Mouse (Mus musculus) left cerebral cortex, postnatal 4 days (tissue): ENCODE measurements at regions not wholly inside any gene's neighbourhood (a gene's known extent, or its start where the extent isn't known, plus 50 kb on each side); places are given as distances from the start of the nearest gene placed in this dataset.
A peak's percentile ranks its signal among the peaks of the same experiment; 100 is the strongest.
"Not testable (repeated sequence)": the region's sequence is repeated elsewhere in the genome, so short reads cannot be mapped to it uniquely, and the experiment has no call there.

ENCODE experiments used
- DNase-seq: peaks from one replicate; pipeline ENCODE4 v3.0.0-alpha.2; 2022
- intact Hi-C: fragments of 180-260 bp; cut with DNase I; formaldehyde crosslinking; loops from one replicate; pipeline ENCODE4 v1.15.1; 2025

DNA sequence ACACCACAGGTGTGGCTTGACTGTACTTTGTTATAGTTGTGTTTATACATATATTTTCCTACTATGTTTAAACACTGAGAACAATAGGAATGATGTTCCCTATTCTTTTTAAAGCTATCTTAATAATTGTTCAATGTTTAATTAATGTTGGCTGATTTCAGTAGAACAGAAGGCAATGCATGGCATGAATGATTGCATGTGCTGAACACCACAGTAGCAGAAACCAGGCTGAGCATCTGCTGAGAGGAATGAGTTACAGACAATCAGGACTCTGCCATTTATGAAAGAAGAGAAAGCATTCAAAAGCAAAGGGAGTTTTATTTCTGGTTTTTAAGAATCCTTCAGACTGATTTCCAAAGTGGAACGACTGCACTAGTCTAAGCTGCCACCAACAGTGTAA, 794.4 kb upstream of the Intu start:
- DNase-seq: no peak
- intact Hi-C loops: no loop called here

DNA sequence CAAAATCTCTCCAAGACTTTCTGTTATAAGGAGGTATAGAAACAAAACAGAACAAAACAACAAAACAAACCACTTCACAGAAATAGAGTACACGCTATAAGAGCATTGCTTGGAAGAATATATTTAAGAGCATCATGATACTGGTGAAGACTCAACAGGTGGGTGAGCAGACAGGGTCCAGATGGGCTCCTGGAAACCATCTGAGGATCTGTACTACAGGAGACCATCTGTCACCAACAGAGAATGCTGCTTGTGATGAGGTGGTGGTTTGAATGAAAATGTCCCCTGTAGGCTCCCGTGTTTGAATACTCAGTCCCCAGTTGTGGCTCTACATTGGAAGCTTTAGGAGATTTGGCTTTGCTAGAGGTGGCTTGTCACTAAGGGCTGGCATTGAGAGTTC, 785.1 kb upstream of the Intu start:
- intact Hi-C loops: no loop called here
- peak; percentile 27 for DNase-seq

DNA sequence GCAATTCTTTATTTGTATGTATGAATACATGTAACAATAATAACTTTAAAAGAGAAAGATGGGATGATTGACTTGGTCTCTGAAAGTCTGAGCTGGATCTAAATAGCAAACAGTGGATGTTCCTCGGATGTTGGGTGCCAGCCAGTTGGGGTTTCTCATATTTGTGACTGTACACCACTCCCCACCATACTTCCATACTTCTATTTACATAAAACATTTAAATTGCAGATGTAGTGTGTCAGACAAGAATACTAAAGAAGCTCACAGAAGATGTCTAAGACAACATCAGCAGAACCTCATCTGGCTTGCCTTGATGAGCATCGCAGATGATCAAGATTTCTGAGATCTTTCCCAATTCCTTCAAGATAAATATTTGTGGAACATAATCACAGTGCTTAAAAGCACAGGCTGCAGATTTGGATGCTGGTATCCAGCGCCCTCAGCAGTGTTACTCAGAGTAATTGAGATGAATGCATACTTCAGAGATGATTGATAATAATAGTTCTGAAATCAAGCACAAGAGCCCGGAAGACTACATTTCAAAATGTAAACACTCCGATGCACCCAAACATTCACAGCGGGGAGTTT, 762.0 kb upstream of the Intu start:
- intact Hi-C loops: no loop called here
- DNase-seq: no peak

DNA sequence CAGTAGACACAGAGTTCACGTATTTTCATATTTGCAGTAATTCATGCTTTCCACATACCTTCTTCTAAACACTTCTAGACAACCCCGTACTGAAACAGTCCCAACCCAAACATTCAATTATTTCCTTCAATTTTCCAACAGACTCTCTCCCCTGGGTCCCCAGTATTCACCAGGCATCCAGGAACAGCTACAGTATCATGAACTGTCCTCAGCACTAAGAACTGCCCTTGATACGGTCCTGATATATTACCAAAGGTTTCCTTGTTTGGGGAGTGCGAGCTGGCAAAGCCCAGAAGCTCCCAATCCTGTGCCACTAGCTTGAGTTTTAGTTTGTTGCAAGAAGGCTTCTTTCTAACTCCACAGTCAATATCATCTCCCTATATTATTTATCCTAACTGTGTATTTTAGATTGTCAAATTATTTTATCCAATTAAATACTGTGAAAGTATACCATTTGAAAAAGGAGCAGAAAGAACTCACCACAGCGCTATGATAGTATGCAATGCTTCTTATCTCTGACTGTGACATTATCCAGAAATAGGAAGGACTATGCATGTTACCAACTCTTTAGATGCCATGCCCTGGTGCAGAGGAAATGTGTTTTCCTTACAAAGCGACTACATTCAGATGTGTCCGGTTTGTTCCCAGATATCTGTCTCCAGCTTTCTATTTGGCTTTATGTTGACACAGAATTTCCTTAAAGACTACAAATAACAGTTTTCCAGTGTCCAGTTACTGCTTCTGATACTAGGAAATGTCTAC, 754.6 kb upstream of the Intu start:
- no peak for DNase-seq
- intact Hi-C loops: no loop called here

DNA sequence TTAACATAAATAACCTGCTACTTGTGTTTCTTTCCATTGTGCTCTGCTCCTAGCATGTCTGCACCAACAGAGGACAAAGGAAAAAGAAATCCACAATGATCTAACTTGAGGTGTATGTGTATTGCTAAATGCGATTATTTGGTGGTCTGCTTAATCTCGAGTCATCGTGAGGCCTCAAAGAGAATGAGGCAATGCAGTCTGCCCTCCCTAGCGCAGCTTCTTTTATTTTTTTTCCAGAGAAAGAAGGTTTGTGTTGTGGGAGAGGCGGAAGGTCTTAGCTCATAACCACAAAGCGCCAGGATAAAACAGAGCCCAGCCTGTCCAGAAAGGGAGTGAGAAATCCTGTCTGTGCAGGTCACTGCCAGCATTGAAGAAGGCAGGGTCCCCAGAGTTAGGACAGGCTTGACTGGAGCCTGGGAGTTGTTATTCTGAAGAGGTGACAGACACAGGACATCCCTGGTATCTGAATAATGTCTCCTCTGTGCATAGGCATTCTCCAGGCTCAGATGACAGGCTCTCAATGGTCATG, 751.3 kb upstream of the Intu start:
- intact Hi-C loops: no loop called here
- DNase-seq: no peak

DNA sequence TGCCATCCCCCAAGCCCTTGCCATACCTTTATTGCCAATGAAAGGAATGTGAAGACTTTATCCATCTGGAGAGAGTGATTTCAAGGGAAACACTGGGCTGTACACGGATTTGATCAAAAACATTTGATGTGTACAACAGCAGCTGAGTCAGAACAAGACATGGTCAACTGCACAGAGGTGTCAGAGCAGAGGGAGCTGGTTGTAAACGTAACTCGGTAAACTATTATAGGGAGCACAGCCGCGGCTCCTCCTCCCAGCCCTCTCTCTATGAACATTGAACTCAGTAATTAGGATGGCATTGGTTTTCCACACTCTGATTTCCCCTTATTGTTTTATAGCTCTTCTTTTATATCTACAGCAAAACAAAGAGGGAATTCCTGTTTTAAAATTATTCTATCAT, 750.8 kb upstream of the Intu start:
- intact Hi-C loops: no loop called here
- DNase-seq: no peak

DNA sequence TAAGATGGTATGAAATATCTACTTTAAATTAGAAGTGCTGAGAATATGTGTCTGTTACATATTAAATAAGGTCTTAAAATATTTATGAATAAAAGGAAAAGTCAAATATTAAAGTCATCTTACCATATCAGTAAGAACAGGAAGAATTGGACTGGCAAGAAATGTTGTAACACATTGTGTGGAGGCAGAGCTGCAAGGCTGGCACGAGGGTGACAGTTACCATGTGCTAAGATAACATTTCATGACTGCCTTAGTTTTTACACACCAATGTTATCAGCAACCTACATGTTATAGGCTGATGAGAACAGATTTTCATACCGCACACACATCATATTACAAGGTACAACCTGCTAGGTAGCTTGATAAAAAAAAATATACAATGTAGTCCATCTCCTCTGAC, 746.2 kb upstream of the Intu start:
- intact Hi-C loops: no loop called here
- DNase-seq: no peak

DNA sequence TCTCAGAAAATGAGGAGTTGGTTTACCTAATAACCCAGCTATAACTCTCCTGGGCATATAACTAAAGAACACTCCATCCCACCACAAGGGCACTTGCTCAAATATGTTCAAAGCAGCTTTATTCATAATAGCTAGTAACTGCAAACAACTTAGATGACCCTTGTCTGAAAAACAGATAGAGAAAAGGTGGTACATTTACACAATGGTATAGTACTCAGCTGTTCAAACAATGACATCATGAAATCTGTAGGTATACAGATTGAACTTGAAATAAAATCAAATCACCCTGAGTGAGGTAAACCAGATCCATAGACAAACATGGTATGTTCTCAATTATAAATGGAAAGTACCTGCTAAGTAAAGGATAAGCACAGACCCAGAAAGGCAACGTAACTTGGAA, 721.5 kb upstream of the Intu start:
- DNase-seq: no peak
- intact Hi-C loops: no loop called here

DNA sequence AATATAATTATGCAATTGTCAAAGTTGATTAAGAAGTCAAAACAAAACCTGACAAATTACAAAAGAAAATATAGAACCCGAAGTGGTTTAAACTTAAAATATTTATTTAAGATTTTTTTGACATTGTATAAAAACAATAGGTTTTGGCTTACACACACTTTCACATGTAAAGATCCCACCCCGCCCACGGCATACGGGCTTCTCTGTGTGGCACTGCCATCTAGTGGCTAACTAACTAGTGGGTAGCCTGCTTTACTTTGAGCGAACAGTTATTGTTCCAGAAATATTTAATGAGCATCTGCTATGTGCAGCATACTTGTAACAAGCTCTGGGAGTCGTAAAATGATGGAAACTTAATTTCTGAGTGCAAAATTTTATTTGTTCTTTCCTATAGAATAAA, 716.3 kb upstream of the Intu start:
- intact Hi-C loops: loop anchor here (2.0 to 10.0 kb wide), 2 partner anchors 630 to 928 kb away; partner anchors contain the start of gene Fat4
- peak; percentile 68 for DNase-seq

DNA sequence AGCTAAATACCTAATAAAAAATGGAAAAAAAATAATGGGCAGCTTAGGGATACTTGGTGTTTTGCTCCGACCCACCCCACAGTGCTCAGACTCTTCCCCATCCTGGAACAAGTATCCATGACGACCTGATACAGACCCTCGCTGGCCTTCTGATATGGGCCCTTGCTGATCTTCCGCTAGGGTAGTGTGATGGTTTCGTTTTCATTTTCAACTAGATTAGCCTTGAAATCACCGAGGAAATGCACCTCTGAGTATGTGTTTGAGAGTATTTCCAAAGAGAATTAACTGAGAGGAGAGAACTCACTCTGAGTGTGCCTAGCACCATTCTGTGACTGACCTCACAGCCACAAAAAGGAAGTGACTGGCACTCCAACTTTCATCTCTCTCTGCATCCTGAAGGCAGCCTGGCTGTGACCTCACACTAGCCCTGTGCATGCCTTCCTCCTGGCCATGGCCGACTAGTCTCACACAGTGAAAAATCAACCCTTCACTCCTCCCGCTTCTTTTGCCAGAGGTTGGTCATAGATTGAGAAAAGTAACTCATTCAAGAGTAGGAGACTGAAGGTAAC, 700.5 kb upstream of the Intu start:
- no peak for DNase-seq
- intact Hi-C loops: no loop called here

DNA sequence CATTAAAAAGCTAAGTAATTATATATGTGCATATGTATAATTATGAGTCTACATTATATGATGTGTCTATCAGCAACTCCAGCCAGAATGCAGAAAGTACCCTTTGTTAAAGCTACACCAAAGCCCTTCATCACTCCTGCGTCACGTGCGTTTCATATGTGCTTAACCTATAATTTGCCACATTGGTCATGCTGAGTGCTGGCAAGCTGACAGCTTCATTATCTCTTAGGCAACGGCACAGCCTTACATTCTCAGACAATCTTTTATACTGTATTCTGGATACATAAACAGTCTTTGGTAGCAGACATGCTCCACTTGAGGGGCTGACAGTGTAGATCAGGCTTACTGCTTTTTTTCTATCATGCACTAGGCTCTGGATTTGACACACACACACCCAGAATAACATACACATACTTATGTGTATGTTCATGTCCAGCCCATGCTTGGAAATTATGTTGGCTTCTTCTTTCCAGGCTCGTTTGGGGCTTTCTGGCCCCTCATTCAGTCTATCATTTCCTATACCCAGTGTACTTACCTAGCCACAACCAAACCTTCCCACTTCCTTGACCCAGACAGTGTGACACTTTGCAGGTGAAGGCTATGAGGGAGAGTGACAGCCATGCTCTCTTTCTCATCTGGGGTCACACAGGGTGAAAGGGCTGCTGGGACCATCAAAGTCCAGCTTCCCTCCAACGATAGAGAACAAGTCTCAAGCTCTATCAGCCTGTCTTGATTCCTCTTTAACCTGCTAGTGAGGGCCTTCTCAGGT, 692.5 kb upstream of the Intu start:
- DNase-seq: peak; percentile 14
- intact Hi-C loops: no loop called here

DNA sequence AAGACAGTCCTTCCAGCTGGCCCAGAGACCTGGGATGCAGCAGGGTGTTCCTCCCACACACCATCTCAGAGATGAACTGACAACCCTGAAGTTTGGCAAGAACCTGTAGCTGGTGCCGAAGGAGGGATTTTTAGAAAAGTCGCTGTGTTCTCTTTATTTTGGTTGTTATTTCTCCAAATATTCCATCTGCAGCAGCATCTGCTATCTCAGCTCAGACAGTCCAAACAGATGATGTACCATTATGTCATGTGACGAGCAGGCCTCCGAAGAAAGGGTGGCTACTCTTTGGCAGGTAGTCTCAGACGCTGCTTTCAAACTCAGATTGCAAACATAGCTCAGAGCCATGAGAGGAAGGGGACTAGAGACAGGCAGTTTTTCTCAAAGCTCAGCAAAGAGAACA, 690.1 kb upstream of the Intu start:
- no peak for DNase-seq
- intact Hi-C loops: no loop called here

DNA sequence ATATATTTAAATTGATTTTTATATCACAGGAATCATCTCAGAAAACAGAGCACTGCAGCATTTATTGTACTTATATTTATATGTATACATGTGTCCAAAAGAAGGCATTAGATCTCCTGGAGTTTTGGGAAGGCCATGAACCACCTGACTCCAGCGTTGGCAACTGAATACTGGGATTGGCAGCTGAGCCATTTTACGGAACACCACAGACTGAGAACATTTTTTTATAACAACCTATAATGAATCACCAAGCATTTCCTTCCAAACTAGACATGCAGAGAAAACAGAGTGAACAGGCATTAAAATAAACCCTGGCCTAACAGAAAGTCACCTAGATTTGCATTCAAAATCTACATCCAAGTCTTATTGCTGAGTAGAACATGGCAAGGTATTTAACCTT, 686.0 kb upstream of the Intu start:
- intact Hi-C loops: no loop called here
- no peak for DNase-seq

DNA sequence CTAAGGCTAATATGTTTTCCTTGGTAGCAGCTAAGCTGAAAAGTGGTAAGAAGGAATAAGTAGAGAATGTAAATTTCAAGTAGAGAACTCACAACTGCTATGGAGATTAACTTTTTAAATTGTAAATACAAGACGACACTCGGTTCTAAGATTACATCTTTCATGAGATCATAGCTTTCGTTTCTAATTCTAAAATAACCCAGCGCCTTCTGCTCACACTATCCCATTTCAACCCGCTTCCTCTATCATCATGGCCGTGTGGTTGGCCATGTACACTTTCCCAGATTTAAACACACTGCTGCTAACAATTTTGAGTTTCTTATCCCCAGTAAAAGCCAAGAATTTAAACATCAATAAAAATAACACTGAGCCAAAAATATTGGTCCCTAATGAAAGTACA, 682.3 kb upstream of the Intu start:
- intact Hi-C loops: no loop called here
- no peak for DNase-seq

DNA sequence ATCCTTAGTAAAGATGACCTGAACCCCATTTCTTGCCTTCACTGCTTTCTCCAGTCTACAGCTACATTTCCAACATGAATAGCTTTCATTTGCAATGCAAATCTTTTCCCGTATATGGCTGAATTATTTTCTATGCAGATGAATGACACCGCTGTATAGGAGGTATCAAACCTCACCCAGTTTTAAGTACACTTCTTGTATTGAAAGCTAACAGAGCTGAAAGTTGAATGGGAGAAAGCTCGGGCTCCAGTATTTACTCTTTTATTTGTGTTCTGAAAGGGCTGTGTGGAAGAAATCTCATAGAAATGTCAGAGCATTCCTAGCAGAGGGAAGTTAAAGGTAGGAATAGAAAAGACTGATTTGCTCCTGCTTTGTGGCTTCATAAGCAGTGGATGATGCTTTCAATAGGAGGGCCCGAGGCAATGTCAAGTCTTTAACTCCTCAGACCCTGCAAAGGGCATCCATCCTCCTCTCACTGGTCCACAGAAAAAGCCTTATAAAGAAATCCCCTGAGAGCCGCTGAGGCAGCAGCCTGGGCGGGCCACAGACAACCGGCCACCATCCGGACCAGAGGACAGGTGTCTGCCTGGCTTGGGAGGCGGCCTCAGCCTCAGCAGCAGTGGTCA, 673.8 kb upstream of the Intu start:
- intact Hi-C loops: no loop called here
- no peak for DNase-seq

DNA sequence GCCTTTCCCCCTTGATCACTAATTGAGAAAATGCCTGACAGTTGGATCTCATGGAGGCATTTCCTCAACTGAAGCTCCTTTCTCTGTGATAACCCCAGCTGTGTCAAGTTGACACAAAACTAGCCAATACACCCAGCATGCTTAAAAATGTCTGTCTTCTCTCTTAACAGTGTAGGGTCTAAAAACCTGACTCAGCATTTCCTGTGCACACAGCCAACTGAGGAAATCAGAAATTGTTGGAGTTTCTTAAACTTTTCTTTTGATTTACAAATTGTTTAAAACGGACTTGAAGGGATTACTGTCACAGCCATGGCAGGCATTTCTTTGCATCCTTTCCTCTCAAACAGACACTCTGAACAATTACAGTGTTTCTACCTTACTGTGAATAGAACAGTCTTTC, 655.0 kb upstream of the Intu start:
- DNase-seq, intact Hi-C loops: not testable (repeated sequence)

DNA sequence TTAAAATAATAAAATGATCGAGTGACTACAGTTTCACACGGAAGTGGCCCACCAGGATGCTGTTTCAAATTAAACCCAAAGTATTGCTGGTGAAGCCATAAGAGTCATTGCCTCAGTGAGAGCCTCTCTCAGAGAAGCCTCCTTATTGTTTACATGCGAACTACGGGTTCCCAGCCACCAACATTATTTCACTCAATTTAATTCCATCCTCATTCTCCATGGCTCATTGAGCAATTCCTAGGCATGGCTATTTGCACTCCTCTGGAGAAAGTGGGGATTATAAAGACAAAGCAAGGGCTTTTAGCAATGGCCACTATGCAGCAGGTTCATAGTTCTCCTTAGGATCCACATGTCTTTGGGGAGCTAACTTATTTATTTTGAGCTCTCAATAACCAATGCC, 646.7 kb upstream of the Intu start:
- DNase-seq: no peak
- intact Hi-C loops: no loop called here

DNA sequence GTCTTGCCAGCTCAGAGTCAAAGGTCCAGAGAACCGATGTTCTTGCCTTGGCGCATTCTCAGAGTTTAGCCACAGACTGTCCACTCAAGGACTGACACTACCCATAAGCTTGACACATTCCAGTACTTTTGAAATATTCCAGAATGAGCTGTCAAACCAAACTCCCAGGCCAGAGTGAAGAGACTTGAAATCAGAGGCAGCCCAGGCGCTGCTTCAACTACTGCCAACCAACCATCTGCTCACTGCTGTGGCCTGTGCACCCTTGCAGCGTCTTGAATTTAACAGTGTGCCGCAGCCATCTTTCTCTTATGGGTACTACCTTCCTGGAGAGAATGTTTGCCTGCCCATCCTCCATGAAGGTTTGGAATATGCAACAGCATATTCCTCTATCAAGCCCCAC, 642.7 kb upstream of the Intu start:
- intact Hi-C loops: no loop called here
- peak; percentile 22 for DNase-seq

DNA sequence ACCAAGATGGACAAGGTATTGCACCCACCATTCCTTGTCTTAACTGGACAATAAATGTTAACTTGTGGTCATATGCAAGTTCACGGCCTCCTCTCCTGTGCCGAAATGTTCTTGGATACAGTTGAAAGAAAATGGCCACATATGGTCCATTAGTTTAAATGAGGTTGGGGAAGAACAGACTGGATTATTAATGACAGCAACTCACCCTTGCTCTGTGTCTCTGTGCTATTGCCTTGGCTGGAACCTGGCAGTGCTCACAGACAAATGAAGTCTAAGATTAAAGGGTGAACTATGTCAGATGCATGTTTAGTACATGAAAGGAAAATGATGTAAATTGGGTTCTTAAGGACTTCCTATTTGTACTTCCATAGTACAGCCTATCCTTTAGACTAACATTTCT, 641.9 kb upstream of the Intu start:
- intact Hi-C loops: no loop called here
- no peak for DNase-seq

DNA sequence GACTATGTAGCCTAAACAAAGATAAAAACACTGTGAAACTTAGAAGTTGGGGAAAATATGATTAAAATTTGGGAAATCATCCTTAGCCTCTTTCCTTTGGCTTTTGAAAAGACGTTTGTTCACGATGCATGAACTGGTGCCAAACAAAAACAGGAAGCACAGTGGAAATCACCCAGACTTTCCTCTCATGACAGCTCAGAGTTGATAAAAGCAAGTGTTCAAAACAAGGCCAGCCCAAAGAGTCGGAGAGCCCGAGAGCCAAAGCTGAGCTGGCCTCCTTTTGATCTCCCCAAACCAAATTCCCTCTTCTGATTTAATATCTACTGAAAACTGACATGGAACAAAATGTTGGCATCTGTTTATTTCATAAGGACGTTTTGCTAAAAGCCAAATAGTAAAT, 632.1 kb upstream of the Intu start:
- no peak for DNase-seq
- intact Hi-C loops: no loop called here

DNA sequence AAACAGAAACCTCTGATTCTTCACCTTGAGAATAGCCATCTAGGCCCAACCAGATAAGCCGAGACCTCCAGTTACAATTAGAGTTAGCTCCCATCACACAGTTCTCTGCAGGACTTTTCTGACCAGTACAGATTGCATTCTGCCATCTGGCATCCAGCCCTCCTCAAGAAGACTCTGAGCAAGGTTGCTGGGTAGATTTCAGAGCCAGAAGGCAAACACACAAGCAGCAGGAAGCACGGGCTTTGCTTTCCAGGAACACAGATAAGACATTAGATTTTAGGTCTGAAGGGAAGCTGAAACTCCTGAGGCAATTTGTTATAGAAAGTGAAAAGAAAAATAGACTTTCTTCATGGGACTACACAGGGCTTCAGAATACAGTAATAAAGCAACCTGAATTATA, 630.9 kb upstream of the Intu start:
- DNase-seq: peak; percentile 27
- intact Hi-C loops: no loop called here
